Mouse (Mus musculus): ENCODE results near the gene Cdkn1a.

- no peak for TF ChIP-seq CTCF (IDR thresholded peaks at IDR 0.05; ENCODE audit: borderline replicate concordance, control insufficient read depth, extremely low read depth, insufficient read depth, low read length, poor library complexity)
- no peak for TF ChIP-seq POLR2A (IDR thresholded peaks at IDR 0.05; ENCODE audit: control insufficient read depth, extremely low read depth, insufficient read depth, low read length, poor library complexity)
These were observed 17.5 kb upstream of the Cdkn1a start for GRCm38 (mm10) chr17:29073313-29073712.
